Mouse (Mus musculus) A20 (cell line): ENCODE data around the gene Fmn2.

Source experiments
- DNase-seq: peaks from one replicate; pipeline ENCODE4 v3.0.0-alpha.2; 2011; ENCODE audit warnings: low read depth, low spot score

The Fmn2 gene

GRCm38 (mm10) chr1:174659459-174660223 lies 158.0 kb downstream of the Fmn2 start:
- no peak for DNase-seq

DNA sequence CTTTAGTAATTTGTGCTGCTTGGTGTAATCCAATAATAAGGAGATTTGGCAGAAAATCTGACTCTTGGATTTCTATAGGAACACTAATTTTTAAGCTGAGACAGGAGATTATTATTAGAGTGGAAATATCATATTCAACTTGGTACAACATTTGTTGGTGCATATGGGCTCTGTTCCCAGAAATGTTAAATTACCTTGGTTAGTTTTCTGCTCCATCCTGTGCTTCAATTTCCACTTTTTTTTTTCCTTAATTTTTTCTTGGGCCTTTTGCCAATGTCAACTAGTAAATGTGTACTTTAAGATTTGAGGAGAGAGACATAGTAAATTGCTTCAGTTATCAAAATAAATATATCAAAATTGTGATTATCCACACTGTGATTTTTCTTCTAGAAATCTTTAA lies 163.5 kb downstream of the Fmn2 start:
- DNase-seq, result no peak

DNA sequence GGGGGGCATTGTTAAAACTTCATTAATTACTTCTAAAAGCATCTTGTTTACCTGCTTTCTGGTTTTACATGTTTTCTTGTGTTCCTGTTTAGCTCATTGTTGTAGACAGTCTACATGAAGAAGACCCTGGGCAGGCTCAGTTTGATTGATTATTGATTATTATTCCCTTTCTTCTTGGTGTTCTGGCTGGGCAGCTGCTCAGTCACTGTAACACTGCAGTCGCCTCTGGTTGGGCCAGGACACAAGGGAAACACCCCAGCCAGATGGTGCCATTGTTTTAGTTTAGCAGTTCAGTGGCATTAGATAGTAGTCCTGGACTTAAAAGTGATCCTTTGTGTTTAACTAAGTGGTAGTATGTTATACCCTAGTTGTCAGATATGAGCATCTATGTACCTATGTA lies 167.5 kb downstream of the Fmn2 start:
- no peak for DNase-seq

DNA sequence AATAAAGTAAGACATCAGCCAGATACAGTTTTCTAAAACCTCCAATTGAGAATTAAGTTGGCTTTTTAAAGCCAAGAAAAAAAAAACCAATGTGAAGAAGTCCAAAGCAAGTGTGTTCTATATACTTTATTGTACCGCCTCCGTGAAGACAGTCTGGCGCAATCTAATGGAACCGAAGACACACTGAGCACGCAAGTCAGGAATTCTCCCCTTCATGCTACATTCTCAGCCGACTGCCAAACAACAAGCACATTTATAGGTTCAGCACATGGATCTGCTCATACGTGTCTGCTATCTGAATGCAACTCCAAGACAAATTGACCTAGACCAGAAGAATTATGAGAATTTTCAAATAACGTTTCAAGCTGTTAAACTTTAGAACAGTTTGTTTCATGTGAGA lies 169.2 kb downstream of the Fmn2 start:
- no peak for DNase-seq

GRCm38 (mm10) chr1:174674586-174674985 lies 173.0 kb downstream of the Fmn2 start:
- DNase-seq, result no peak

GRCm38 (mm10) chr1:174675316-174675715 lies 173.7 kb downstream of the Fmn2 start:
- DNase-seq, result no peak

GRCm38 (mm10) chr1:174676187-174676586 lies 174.6 kb downstream of the Fmn2 start:
- no peak for DNase-seq

DNA sequence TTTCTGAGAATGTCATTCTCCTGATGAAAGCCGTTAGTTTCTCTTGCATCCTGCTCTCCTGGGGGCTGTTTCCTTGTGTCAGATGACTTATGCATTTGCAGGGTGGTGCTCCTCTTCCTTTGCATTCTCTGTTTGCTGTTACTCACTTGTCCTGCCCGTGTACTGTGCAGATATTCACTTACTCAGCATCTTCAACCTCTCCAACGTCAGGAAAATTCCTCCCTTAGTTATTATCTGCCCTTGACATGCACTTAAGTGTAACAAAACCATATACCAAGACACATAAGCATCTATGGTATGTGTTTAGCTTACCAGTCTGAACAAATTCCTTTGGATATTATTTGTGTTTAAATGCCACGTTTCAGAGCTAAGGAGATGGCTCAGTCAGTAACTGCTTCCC lies 175.6 kb downstream of the Fmn2 start:
- DNase-seq, result no peak

DNA sequence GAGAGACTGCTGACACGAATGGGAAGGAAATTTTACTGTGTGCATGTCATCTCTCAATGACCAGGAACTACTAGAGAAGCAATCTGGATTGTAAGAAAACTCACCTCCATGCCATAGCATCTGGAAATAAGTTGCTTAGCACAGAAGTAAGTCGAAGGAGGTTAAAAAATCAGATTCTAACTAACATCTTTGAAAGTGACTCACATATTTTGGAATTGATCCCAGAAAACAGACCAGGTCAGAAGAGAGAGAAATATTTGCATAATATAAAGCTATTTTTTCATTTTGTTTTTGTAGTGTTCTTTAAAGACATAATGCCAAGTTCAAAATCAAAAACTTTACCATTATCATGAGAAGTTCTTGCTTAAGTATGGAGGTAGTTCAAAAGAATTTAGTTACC lies 187.7 kb downstream of the Fmn2 start:
- no peak for DNase-seq

GRCm38 (mm10) chr1:174700871-174701270 lies 199.2 kb downstream of the Fmn2 start:
- DNase-seq, result no peak

DNA sequence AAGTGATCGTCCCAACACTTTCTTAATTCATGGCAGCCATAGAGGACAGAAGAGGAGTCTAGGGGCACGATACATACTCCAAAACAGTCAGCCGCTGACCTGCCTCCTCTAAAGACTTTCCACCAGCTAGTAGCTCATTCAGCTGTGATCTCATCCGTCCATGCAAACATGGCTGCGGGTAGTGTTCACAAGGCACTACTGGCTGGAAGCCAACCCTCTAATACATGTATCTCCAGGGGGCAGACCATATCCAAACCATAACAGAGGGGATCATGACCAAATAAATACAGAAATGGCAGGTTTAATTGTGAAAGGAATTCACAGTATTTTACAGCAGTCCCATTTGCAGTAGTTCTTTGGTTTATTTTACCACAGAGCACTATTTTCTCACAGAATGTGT lies 200.2 kb downstream of the Fmn2 start:
- no peak for DNase-seq

DNA sequence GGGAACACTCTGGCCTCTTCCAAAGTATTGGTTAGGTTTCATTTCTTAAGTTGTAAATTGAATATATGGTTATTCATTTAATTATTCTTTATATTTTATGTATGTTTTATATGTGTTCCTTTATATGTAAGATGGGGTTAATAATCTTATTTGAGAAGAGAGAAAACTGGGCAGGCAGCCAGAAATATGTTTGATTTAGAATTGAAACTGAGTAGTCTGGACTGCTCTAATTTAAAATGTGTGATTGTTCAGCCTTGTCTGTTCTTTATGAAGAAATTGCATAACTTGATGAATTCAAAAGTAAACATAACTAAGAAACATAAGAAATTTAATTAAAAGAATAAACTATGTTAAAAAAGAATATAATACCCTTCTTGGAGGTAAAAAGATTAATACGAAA lies 202.3 kb downstream of the Fmn2 start:
- DNase-seq, result no peak

DNA sequence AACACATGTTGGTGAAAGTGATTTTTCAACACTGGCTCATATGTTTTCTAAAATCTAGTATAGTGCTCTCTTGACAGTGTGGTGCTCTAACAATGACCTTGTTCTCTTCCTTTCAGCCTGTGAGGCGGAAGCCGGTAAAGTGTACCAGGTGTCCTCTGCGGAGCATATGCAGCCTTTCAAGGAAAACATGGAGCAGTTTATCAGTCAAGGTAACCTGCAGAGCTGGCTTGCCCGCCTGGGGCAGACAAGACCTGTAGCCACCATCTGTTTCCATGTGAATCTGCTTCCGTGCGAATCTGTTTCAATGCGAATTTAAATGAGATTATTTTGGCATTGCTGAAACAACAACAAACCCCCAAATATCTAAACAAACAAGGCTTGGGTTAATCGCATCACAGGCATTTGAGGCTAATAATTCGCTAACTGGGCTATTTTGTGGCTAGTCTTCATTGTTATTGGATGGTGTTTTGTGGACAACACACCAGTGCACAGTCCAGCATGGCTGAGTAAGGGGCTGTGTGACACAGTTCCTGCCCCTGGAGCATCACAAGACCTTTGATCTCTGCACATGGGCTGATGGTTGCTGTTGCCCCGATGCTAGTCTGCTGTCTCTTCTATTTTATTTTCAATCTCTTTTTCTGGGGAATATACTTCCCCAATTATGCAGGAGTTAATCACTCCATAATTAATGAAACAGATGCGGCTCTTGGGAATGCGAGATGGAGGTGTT lies 218.3 kb downstream of the Fmn2 start:
- DNase-seq, result no peak

GRCm38 (mm10) chr1:174728771-174729170 lies 227.1 kb downstream of the Fmn2 start:
- DNase-seq, result no peak

DNA sequence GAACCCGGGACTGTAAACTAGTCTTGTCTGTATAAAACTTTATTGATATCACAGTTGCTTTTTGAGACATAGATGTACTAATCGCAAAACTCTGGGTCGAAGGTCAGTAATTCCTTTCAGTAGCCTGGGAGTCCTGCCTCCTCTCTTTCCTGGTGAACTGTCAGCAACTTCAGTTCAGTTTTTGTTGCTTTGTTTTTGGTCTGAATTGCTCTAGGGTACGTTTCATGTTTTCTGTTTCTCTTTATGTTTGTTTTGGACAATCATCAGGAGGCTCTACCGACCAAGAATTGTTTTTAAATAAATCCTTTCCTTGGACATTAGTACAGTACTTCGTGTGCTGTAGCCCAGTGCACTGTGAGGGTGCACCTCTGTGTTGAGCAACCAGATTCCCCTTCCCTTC lies 231.1 kb downstream of the Fmn2 start:
- DNase-seq, result no peak

DNA sequence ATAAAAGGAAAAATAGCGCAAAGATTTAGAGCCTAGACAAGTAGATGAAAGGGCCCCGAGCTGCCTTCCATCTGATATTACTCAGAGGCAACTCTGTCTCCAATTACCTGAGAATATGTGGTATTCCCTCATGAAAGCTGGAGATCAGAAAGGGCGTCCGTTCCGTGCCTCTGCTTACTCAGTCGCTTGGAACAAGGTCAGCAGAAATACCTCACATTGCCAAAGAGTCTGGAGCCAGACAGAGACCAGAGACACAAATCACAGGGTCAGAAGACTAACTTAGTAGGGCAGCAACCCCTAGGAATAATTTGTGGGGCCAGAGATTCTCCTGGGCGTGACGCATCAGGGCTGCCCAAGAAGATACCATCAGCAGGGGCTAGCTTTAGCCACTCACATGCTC lies 237.3 kb downstream of the Fmn2 start:
- DNase-seq, result no peak

- no peak for DNase-seq
Measured at GRCm38 (mm10) chr1:174742667-174743066, 241.0 kb downstream of the Fmn2 start.

DNA sequence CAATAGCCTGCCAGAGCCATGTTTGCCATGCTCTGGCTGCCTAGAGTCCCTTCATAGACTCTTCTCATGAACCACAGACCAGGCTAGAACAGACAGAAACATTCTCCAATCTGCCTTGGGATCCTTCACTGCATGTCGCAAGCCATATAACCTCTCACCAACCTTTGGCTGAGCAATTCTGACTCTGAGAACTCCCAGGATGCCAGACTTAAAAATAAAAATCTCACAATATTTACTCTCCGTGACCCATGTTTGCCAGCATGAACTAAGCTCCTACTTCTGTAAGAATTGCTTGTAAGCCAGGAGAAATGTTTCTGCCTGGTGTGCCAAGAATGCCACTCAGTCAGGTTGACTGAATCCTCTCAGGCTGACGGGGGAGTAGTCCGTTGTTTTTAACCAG lies 246.9 kb downstream of the Fmn2 start:
- no peak for DNase-seq

- DNase-seq, result no peak
Measured at GRCm38 (mm10) chr1:174750893-174751461, 249.4 kb downstream of the Fmn2 start.

- DNase-seq, result no peak
Measured at GRCm38 (mm10) chr1:174759354-174759753, 257.7 kb downstream of the Fmn2 start.

GRCm38 (mm10) chr1:174765757-174766156 lies 264.1 kb downstream of the Fmn2 start:
- no peak for DNase-seq

GRCm38 (mm10) chr1:174766852-174767251 lies 265.2 kb downstream of the Fmn2 start:
- DNase-seq, result no peak

DNA sequence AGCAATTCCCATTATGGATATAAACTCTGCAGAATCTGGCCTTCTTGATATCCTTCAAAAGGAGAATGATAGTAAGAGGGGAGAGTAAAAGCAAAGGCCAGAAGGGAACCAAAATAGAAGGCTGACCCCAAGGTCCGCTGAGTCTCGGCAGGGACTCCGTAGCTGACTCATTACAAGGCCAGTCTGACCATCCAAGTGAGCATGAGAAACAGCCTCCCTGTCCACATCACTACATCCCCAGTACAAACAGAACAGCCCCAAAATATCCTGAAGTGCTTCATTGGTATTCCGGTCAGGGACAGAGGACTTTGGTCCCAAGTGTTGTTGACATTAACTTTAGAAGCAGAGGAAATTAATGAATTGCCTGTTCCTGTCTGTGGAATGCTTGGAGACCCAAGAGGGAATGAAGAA lies 270.3 kb downstream of the Fmn2 start:
- no peak for DNase-seq
